Mouse (Mus musculus): ENCODE measurements around the gene Klrd1.
"Not testable (repeated sequence)": the region's sequence is repeated elsewhere in the genome, so short reads cannot be mapped to it uniquely, and the experiment has no call there.

Gene Klrd1

GRCm38 (mm10) chr6:129591508-129591907 lies at the start of gene Klrd1:
Gene Klrd1, plus strand, starts transcription at chr6:129591782.
- no peak for DNase-seq (ENCODE audit: low spot score)

- DNase-seq (ENCODE audit: low spot score) = no peak
Observed at GRCm38 (mm10) chr6:129541931-129542330, 49.7 kb upstream of the Klrd1 start.

- no peak for DNase-seq (ENCODE audit: low spot score)
Observed at GRCm38 (mm10) chr6:129542540-129542939, 49.0 kb upstream of the Klrd1 start.

GRCm38 (mm10) chr6:129543709-129544606 lies 47.6 kb upstream of the Klrd1 start:
- DNase-seq (ENCODE audit: low spot score) = peak; percentile 80

- DNase-seq (ENCODE audit: low spot score) = no peak
Observed at GRCm38 (mm10) chr6:129547277-129547676, 44.3 kb upstream of the Klrd1 start.

- no peak for DNase-seq (ENCODE audit: low spot score)
Observed at GRCm38 (mm10) chr6:129548009-129548408, 43.6 kb upstream of the Klrd1 start.

- peak; percentile 45 for DNase-seq (ENCODE audit: low spot score)
Observed at GRCm38 (mm10) chr6:129557298-129558023, 34.1 kb upstream of the Klrd1 start.

- peak; percentile 91 for DNase-seq (ENCODE audit: low spot score)
Observed at GRCm38 (mm10) chr6:129558946-129559640, 32.5 kb upstream of the Klrd1 start.

GRCm38 (mm10) chr6:129559641-129560027 lies 31.9 kb upstream of the Klrd1 start:
- no peak for DNase-seq (ENCODE audit: low spot score)

- DNase-seq (ENCODE audit: low spot score) = no peak
Observed at GRCm38 (mm10) chr6:129565257-129565656, 26.3 kb upstream of the Klrd1 start.

GRCm38 (mm10) chr6:129575315-129575714 lies 16.3 kb upstream of the Klrd1 start:
- DNase-seq (ENCODE audit: low spot score) = no peak

- no peak for DNase-seq (ENCODE audit: low spot score)
Observed at GRCm38 (mm10) chr6:129577605-129578004, 14.0 kb upstream of the Klrd1 start, which contains the start of gene Klre1. Gene Klre1, plus strand, starts transcription at chr6:129577905.

- DNase-seq (ENCODE audit: low spot score) = peak; percentile 9
Observed at GRCm38 (mm10) chr6:129581274-129581673, 10.3 kb upstream of the Klrd1 start.

GRCm38 (mm10) chr6:129581896-129582295 lies 9.7 kb upstream of the Klrd1 start:
- DNase-seq (ENCODE audit: low spot score) = no peak

- no peak for DNase-seq (ENCODE audit: low spot score)
Observed at GRCm38 (mm10) chr6:129583014-129583413, 8.6 kb upstream of the Klrd1 start.

GRCm38 (mm10) chr6:129608372-129608771 lies 16.8 kb downstream of the Klrd1 start:
- DNase-seq (ENCODE audit: low spot score) = no peak

- DNase-seq (ENCODE audit: low spot score) = no peak
Observed at GRCm38 (mm10) chr6:129623735-129624134, 32.2 kb downstream of the Klrd1 start, which contains the start of gene Klrk1. Gene Klrk1, minus strand, starts transcription at chr6:129623864.

- not testable (repeated sequence) for DNase-seq (ENCODE audit: low spot score)
Observed at GRCm38 (mm10) chr6:129631046-129631445, 39.5 kb downstream of the Klrd1 start.

- not testable (repeated sequence) for DNase-seq (ENCODE audit: low spot score)
Observed at GRCm38 (mm10) chr6:129643237-129643636, 51.7 kb downstream of the Klrd1 start, which contains the start of gene Klrc3. Gene Klrc3, minus strand, starts transcription at chr6:129643337.

- DNase-seq (ENCODE audit: low spot score) = not testable (repeated sequence)
Observed at GRCm38 (mm10) chr6:129644054-129644453, 52.5 kb downstream of the Klrd1 start.

All from embryo, embryonic 10 days (tissue).